Mouse (Mus musculus): ENCODE data around the gene Proca1.

Gene Proca1

DNA sequence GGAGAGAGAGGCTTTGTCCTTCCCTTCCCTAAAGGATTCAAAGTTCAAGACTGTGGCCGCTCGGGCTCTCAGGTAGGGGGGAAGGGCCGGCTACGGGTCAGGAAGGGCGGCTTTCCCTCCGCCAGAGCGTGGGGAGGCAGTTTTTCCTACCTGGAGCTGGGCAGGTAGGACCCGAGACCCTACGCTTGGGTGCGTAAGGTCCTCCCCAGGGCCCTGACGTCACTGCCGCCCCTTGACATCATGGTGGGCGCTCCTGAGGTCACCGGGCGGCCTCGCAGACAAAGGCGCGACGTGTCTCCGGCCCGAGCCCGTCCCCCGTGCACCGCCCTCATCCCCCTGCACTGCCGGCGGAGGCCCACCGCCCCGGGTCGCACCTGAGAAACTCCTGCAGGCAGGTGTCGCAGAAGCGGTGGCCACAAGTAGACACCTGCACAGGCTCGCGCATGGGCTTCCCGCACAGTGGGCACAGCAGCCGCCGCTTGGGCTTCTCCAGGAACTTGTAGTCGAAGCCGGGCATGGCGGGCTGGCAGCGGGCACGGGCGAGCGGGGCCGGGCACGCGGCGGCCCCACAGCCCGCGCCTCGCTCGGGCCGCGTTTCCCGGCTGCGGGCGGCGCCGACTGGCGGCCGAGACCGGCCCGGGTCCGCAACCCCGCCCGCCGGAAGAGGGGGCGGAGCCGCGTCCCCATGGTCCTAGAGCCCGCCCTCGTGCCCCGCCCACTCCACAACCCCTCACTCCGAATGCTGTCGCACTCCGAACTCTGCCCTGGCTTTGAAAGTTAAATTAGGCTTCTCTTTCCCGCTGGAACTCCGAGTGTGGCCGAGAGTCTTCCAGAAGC, 28.1 kb upstream of the Proca1 start, which contains the start of gene Traf4:
Gene Traf4 (minus strand): TSS at position 666 of the 837 bp plus-strand sequence.
- intact Hi-C loops (cut with DNase I): no loop called here

DNA sequence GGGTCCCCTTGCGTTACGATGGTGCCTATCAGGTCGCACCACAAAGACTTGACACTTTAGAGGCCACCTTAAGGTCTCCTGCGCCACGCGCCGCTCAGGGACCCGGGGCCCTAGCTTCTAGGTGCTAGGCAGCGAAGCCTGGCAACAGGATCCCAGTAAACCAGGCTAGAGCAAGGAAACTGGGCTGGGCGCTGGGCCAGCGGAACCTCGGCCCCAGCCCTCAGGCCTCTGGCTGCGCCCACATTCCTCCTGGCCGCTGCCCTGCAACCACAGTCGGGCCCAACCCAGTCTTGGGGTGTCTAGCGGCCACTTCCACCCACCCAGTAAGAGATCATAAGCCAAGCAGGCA, 27.5 kb upstream of the Proca1 start:
- intact Hi-C loops (cut with DNase I): no loop called here

DNA sequence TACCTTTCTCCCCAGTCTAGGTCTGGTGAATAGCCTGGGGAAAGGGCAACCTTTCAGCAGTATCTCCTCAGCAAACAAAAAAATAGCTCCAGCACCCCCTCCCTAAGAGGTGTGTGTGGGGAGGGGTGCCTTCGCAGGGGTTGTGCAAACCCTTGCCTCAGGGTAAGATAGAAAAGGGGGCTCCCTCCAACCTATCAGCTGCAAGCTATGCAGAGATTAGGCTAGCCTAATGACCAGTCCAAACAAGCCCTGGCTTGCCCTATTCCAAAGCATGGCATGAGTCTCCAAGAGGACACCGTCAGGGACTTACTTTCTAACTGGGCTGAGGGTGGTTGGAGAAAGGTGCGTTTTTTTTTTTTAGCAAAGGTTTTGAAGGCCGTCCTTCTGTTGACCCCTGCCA, 27.0 kb upstream of the Proca1 start:
- intact Hi-C loops (cut with DNase I): no loop called here

DNA sequence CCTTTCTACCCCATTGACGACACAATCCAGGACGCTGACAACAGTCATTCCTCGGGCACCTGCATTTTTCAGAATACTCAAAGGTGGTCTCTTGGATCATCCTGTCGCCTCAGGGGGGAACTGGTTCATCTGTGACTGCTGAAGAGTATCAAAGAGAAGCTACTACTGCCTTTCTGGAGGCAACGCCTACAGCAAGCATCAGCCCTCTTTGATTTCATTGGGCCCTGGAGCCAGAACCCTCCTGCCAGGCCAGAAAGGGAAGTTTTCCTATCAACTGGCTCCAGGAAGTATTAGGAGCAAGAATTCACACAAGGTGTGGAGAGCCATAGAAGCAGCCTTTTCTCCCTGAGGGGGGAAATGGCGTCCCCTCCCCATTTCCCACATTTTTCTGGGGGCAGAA, 26.6 kb upstream of the Proca1 start:
- intact Hi-C loops (cut with DNase I): no loop called here

DNA sequence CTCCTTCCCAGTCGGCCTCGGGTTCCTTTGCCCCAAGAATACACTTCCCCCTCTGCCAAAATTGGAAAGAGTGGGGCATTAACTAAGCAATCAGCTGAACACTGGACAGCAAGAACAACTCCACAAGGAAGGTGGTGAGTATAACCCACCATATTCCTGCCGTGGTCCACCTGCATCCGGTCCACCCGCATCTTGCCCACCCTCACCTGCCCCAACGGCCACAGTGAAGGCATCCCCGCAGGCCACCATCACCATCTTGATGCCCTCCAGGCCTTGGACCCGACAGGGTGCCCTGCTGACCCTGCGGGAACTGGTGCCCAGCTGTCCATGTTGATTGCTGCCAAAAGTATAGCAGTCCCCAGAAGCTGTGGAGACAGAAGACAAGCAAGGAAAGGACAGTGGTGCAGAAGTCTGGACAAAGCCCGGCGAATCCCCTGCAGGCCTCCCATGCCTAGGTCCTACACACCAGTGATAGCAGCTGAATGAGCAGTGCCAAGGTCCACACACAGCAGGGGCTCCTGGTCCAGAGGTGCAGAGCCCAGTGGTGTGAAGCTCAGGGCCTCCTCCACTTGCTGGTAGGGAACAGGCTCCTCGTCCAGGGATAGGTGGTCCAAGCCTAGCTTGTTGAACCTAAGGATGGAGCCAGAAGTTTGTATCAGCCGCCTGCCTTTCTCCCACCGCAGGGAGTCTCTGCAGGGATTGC, 25.8 kb upstream of the Proca1 start:
- intact Hi-C loops (cut with DNase I): no loop called here

DNA sequence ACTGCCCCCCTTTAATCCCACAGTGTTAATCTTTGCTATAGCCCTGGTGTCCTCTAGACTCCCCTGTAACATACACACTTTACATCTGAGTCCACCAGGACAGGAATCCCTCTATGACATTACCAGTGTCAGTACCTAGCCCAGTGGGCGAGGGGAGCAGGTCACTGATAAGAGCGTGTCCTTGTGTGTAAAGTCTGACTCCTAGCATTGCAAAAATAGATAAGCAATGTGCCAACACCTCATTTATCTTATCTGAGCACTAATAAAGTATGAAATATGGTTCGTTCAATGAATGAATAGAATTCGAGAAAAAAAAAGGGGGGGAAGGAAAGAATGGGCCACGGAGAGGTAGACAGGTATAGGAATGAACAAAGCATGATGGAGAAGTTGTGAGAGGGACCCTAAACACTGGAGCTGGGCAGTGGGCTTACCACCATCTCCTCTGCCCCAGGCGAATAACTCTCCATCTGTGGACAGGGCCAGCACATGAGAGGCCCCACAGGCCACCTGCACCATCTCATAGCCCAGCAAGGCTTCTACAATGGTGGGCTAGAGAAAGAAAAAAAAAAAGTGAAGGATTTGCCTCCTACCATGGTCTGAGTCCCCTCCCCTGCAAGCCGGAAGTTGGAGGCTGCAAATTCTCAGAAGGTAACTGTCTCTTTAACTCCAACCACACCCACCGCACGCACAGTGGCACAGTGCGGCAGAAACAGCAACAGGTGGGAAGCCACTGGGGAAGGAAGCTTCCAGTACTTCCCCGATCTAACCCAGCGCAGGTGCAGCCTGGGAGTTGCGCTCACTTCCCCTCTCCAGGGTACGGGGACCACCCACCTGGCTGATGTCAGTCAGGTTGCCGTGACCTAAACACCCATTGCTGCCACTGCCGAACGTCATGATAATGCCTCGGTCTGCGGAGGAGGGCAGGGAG, 24.4 kb upstream of the Proca1 start:
- intact Hi-C loops (cut with DNase I): no loop called here

DNA sequence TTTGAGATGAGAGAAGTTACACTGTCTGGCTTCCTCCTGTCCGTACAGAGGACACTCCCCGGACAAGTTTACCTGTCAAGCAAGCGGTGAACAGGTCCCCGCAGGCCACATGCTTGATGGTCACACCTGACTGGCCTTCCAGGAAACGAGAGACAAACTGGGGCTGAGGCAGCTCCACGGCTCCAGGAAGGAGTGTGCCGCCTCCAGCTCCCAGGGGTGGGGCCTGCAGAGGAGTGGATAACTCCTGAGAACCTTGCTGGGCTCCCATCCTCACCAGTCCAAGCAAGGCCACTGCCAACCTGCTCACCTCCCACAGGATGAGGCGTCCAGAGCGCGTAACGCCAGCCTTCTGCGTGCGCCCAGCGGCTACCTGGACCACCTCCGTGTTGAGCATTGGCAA, 22.9 kb upstream of the Proca1 start:
- intact Hi-C loops (cut with DNase I): no loop called here

DNA sequence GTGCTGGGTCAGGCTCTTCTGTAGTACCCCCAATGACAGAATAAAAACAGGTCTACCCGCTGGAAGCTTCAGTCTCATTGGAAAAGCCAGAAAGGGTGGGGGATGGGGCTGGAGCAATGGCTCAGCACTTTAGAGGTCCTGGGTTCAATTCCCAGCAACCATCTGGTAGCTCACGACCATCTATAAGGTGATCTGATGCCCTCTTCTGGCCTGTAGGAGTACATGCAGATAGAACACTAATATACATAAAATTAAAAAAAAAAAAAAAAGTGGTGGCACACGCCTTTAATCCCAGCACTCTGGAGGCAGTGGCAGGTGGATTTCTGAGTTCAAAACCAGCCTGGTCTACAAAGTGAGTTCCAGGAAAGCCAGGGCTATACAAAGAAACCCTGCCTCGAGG, 21.9 kb upstream of the Proca1 start:
- intact Hi-C loops (cut with DNase I): no loop called here

DNA sequence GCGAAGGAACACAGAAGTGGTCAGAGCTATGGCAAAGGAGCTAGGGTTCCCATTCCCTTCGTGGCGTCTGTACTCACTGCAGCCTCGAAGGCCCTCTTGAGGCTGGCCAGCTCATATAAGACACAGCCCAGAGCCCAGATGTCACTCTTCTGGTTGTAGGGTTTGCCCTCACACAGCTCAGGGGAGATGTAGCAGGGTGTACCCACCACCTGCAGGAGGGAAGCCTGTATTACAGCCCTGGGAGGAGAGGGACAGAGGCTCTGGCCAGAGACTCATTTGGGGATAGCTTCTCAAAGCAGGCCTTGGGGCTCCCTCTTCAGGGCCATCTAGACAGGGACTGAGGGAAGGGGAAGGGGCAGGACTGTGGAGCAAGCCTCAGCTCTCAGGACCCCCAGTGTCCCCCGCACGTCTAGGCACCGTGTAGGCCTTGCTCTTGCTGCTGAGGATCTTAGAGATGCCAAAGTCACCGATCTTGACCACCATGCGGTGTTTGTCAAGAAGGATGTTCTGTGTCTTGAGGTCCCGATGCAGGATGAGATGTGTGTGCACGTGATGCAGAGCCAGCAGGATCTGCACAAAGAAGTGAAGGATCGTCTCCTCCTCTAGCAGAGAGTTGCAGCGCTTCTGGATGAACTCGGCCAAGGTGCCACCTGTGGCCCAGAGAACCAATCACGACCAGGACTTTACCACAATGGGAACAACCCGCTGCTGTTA, 21.0 kb upstream of the Proca1 start:
- intact Hi-C loops (cut with DNase I): no loop called here

DNA sequence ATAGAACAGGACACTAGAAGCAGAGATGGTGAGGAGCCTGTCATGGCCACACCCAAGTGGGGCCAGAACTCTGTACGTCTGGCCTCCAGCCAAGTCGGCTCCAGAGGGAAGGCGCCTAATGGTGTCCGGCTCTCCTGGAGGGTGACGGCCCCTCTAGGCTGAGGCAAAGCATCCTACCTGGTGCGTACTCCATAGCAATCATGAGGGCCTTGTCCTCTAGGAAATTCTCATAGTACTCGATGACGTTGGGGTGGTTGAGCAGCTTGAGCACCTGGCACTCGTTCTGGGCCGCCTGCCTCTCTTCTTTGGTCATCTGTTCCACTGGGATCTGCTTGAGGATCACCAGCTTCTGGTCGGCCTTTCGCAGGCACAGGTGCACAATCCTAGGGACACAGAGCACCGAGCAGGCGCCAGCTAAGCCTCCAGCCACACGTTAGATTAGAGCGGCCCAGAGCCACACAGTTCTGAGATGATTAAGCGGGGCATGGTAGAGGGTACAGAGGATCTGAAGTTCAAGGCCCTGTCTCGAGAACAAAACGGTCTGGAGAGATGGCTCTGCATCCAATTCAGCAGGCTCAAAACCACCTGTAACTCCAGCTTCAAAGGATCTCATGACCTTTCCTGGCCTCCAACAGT, 20.3 kb upstream of the Proca1 start:
- intact Hi-C loops (cut with DNase I): no loop called here

DNA sequence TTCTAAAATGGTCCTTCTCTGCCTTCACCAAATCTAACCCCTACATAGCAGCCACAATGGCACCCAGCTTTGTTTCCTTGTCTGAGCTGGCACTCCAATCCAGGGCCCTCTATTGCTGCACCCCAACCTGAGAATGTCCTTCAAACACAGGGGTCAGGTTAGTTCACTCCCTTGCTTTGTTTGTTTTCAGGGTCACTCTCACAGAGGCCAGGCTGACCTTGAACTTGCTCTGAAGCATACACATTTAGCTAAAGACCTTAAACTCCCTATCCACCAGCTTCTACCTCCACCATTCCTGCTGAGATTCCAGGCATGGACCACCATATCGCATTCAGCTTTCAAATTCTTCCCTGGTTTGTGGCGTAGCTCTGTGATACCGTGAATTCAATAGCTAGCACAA, 18.7 kb upstream of the Proca1 start:
- intact Hi-C loops (cut with DNase I): no loop called here

DNA sequence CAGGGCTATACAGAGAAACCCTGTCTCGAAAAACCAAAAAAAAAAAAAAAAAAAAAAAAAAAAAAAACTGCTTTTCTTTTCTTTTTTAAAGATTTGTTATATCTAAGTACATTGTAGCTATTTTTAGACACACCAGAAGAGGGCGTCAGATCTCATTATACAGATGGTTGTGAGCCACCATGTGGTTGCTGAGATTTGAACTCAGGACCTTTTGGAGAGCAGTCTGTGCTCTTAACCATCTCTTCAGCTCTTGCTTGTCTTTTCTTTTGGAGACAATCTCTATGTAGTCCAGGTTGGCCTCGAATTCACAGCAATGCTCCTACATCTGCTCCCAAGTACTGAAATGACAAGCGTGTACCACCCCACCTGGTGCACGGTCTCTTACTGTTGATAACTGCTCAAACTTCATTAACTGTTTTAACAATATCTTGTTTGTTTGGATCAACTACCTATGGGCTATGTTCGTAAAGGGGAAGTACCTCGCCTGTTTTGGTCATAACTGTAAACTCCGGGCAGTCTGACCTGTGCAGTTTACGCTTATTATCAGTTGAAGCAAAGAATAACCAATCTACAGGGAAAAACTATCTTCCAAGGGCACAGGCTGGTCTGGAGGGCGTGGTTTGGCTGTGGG, 17.3 kb upstream of the Proca1 start:
- intact Hi-C loops (cut with DNase I): loop anchor here (2.0 to 5.0 kb wide), 2 partner anchors 17 to 119 kb away; no protein-coding TSS in a partner anchor

DNA sequence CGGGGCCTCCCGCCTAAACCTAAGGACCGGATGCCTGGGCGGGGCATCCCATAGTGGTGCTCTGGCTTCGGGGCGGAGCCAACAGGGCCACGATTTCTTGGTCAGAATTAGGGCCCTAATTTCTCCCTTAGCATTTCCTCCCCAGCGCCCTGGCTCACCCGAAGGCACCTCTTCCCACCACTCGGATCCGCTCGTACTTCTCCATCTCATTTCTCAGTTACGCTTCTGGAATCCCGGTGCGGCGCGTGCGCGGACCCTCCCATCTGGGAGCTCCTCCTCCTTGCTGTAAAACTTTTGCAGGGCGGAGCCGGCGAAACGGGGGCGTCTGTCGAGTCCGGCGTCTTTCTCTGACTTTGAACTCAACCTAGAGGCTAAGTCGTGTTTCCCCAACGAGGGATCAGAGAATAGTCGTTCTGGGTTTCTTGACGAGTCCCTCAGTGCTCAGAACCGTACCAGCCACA, 16.8 kb upstream of the Proca1 start, which contains the start of the genes Nek8 and Tlcd1:
Gene Nek8 (minus strand): TSS at position 274 of the 461 bp plus-strand sequence.
Gene Tlcd1 (plus strand): TSS at position 310 of the 461 bp plus-strand sequence.
- intact Hi-C loops (cut with DNase I): loop anchor here (2.0 to 5.0 kb wide), 2 partner anchors 18 to 119 kb away; no protein-coding TSS in a partner anchor

DNA sequence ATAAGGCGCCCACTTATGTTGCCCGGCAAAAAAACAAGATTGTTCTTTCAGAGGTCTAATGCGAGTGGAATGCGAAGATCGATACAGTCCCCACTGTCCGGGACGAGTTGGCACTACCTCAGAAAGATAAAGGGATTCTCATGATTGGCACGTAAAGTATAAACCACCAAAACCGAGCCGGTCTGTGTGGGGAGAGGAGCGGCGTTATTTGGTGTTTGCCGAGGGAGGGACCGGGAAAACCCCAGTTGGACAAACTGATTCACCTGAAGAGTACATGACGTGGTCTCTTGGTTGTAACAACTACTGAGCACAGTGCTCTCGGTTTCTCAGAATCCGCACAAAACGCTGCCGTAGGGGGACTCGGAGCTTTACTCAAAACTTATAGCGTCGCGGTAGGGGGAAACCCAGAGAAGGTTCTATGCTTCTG, 16.3 kb upstream of the Proca1 start:
- intact Hi-C loops (cut with DNase I): loop anchor here (2.0 to 5.0 kb wide), 2 partner anchors 18 to 120 kb away; no protein-coding TSS in a partner anchor

DNA sequence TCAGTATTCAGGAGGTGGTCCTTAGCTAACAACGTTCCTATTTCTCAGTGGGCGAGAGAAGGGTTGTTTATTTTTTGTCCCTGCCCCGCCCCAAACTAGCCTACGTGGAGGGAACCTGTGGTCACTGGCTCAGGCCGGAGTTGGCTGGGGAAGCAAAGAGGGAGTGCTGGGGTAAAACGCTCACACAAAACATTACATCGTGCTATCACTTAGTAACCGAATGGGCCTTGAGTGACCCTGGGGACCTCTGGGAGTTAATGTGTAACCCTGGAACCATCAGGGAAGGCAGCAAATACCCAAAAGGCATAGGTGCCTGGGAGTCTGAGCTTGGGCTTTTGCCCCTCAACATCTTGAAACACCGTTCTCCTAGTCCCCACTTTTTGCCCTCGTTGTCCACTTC, 15.8 kb upstream of the Proca1 start:
- intact Hi-C loops (cut with DNase I): loop anchor here (2.0 to 5.0 kb wide), 2 partner anchors 19 to 120 kb away; no protein-coding TSS in a partner anchor

DNA sequence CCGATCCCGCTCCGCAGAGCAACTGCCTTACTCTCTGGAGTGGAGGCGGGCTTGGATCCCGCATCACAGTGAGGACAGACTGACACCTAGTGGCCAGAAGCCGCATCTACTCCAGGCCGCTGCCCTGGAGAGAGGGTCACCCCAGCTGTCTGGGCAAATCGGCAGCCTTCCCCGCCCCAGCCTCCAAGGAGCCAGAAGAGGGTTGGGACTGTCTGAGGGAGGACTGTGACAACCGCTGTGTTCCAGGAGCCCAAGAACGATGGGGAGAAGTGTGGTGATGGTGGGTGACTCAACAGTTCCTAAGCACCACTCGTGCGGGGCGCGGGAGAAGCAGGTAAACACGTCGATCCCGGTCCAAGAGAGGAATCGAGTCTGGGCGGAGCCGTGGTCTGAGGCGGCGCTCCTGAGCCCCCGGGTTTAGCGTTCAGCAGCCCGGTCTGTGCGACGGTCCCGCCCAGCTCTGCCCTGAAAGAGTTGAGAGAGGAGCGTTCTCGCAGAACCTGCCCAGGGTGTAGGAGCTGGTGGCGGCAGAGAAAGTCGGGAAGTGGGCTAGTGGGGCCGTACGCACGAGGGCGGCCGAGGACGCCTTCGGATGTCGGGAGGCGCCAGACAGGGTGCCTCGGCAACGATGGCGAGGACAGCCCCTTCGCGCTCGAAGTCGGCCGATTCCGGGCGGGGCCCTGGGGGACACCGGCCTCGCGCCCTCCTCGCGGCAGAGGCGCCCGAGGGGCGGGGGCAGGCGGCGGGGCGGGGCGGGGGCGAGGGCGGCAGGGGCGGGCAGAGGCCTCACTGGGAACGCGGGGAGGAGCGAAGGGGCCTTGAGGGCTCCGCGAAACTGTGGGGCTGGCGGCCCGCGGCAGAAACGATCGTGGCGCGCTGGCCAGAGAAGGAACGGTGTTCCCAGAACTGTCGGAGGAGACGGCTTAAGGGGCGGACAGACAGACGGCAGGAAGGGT, 15.0 kb upstream of the Proca1 start:
- intact Hi-C loops (cut with DNase I): loop anchor here (2.0 to 5.0 kb wide), 2 partner anchors 19 to 121 kb away; no protein-coding TSS in a partner anchor

DNA sequence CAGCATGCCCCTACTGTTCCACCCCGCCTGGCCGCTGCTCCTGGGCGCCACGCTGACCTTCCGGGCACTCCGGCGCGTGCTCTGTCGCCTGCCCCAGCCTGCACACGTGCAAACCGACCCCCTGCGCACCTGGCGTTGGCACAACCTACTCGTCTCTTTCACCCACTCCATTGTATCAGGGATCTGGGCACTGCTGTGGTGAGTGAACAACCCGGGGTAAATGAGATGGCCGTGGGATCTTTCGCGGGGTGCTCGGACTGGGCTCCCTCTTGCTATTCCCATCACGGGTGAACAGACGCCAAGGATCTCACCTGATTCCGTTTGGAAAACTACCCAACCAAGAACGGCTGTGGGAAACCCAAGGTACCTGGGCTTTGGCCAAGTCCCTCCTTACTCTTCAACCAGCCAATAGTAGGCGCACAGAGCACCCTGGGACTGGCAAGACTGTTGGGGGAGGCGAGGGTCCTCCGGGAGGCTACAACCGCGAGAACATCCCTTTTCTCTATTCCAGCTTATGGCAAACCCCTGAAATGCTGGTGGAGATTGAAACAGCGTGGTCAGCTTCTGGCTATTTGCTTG, 14.2 kb upstream of the Proca1 start:
- intact Hi-C loops (cut with DNase I): loop anchor here (5.0 kb wide), 1 partner anchor 122 kb away; no protein-coding TSS in a partner anchor
